Mouse (Mus musculus) liver, embryonic 14.5 days (tissue): ENCODE data around the gene Fyn. TPM values are rescaled to one million over a fixed set of nuclear protein-coding genes. Genes with fewer than 3 reads are reported as not detected.
A peak's percentile ranks its signal among the peaks of the same experiment; 100 is the strongest.

Source experiments
- ATAC-seq: fragments of 200-750 bp; cut with Nextera tagmentation; 2 replicates; pipeline ENCODE4 v1.8.0; 2017; ENCODE audit warnings: moderate number of reproducible peaks, mild to moderate bottlenecking, moderate library complexity; ENCODE audit not compliant: insufficient read depth
- DNase-seq, 3 experiments: peaks; one replicate each; pipeline ENCODE4 v3.0.0-alpha.2; 2012 to 2013; ENCODE audit warnings: low read depth in 3 of 3, low spot score in 3 of 3
- H3K27ac ChIP-seq: fragments of 300-500 bp; sonication (generic); 2 replicates; pipeline ENCODE4 v1.5.1; 2014; ENCODE audit warnings: moderate library complexity, mild to moderate bottlenecking, control low read depth, inconsistent platforms
- H3K27me3 ChIP-seq: fragments of 300-500 bp; sonication (generic); 2 replicates; pipeline ENCODE4 v1.6.1; 2014; ENCODE audit warnings: mild to moderate bottlenecking, low read length, moderate library complexity; ENCODE audit not compliant: control insufficient read depth, insufficient read depth
- H3K36me3 ChIP-seq: fragments of 300-500 bp; sonication (generic); replicated peaks from 2 replicates; pipeline ENCODE4 v1.6.1; 2014; ENCODE audit warnings: low read depth; ENCODE audit not compliant: control insufficient read depth, insufficient read depth
- H3K4me1 ChIP-seq, 2 experiments: fragments of 200-500 bp in 1 of 2; fragments of 300-500 bp in 1 of 2; sonication (generic) in 1 of 2; replicated peaks; 2 replicates each; pipeline ENCODE4 v1.6.1; 2012 to 2014; ENCODE audit warnings: antibody characterized with exemption in 1 of 2, inconsistent platforms in 1 of 2, low read length in 1 of 2; ENCODE audit not compliant: control insufficient read depth in 2 of 2, insufficient read depth in 2 of 2
- H3K4me2 ChIP-seq: fragments of 300-500 bp; sonication (generic); 2 replicates; pipeline ENCODE4 v1.6.1; 2014; ENCODE audit warnings: low read depth, mild to moderate bottlenecking, control low read depth, moderate library complexity
- H3K4me3 ChIP-seq, 2 experiments: fragments of 200-500 bp in 1 of 2; fragments of 300-500 bp in 1 of 2; sonication (generic) in 1 of 2; 2 replicates each; pipeline ENCODE4 v1.5.1; 2012 to 2014; ENCODE audit warnings: low read depth in 2 of 2, low read length in 2 of 2, mild to moderate bottlenecking in 2 of 2, control low read depth in 1 of 2, inconsistent platforms in 1 of 2, moderate library complexity in 1 of 2; ENCODE audit not compliant: insufficient read depth in 1 of 2
- H3K9ac ChIP-seq: fragments of 300-500 bp; sonication (generic); replicated peaks from 2 replicates; pipeline ENCODE4 v1.6.1; 2014; ENCODE audit warnings: mild to moderate bottlenecking, control low read depth, moderate library complexity
- H3K9me3 ChIP-seq: fragments of 300-500 bp; sonication (generic); 2 replicates; pipeline ENCODE4 v1.6.1; 2016; ENCODE audit warnings: low read length, mixed read lengths; ENCODE audit not compliant: control insufficient read depth
- CTCF ChIP-seq: IDR thresholded peaks from 2 replicates; pipeline ENCODE4 v1.5.1; 2016; ENCODE audit warnings: antibody characterized with exemption, low read depth, control low read depth
- EP300 ChIP-seq: IDR thresholded peaks from 2 replicates; pipeline ENCODE4 v1.6.1; 2016; ENCODE audit warnings: antibody characterized with exemption, low read depth
- WGBS: fragments of 180-500 bp; shearing (Covaris S2); extraction: QIAGEN DNeasy Blood & Tissue Kit; methylation state at CpG from one replicate; pipeline ENCODE4 v1.1.7; 2014; ENCODE audit not compliant: insufficient replicate concordance; 5-methylcytosine and 5-hydroxymethylcytosine counted together
- polyA plus RNA-seq, 2 experiments: library from polyadenylated mRNA; depleted of rRNA in 1 of 2; stranded (reverse) in 1 of 2; unstranded in 1 of 2; fragments of >200 nt; fragmentation: Nextera tagmentation in 1 of 2; extraction: Ambion mirVana in 1 of 2; gene quantifications; 2 replicates each; pipeline versions ENCODE4 v1.2.1 to v1.2.3; 2012 to 2014

Fyn gene
- polyA plus RNA-seq, 2 experiments: 8.2 to 9.8 TPM

GRCm38 (mm10) chr10:39430074-39430764 lies 61.6 kb downstream of the Fyn start:
- no peak overlapping the region for H3K4me2 ChIP-seq
- H3K9ac ChIP-seq: no peak overlapping the region
- no peak overlapping the region for H3K27ac ChIP-seq
- no peak for DNase-seq
- TF ChIP-seq EP300 (no peak), CTCF (no peak)
- H3K36me3 ChIP-seq: no peaks in the 10 kb centered on the region
- WGBS: 72% methylated on average over 14 of the region's 14 CpGs
- H3K4me1 ChIP-seq: peaks cover 0 to 5% of the 10 kb centered on the region in 2 experiments; a peak in 2 of 4 replicates
- no peak for ATAC-seq
- no peaks in the 10 kb centered on the region for H3K27me3 ChIP-seq
- no peaks in the 10 kb centered on the region for H3K9me3 ChIP-seq
- H3K4me3 ChIP-seq: no peak overlapping the region

- no peaks in the 10 kb centered on the region for H3K36me3 ChIP-seq
- no peaks in the 10 kb centered on the region for H3K9me3 ChIP-seq
- H3K4me3 ChIP-seq: no peak overlapping the region
- ATAC-seq: no peak
- no peak overlapping the region for H3K9ac ChIP-seq
- H3K4me2 ChIP-seq: no peak overlapping the region
- no peak overlapping the region for H3K27ac ChIP-seq
- WGBS: 58% methylated on average over 2 of the region's 2 CpGs
- H3K27me3 ChIP-seq: no peaks in the 10 kb centered on the region
- TF ChIP-seq EP300: no peak
- TF ChIP-seq CTCF: no peak
- DNase-seq: no peak
- peaks cover 0 to 5% of the 10 kb centered on the region in 2 experiments; a peak in 2 of 4 replicates for H3K4me1 ChIP-seq
These were observed 62.6 kb downstream of the Fyn start for GRCm38 (mm10) chr10:39431265-39431664.

- Histone ChIP-seq H3K36me3 (no peaks in the 10 kb centered on the region), H3K27ac (no peak overlapping the region), H3K9ac (no peak overlapping the region), H3K9me3 (no peaks in the 10 kb centered on the region), H3K4me2 (no peak overlapping the region), H3K4me3 (no peak overlapping the region), H3K27me3 (no peaks in the 10 kb centered on the region), H3K4me1 (peaks cover 0 to 5% of the 10 kb centered on the region in 2 experiments; a peak in 2 of 4 replicates)
- DNase-seq (peak in 1 of 3 experiments; percentile 19), ATAC-seq (peak; percentile 60; the same call in 1 of the 2 replicates)
- 63% methylated on average over 14 of the region's 14 CpGs for WGBS
- TF ChIP-seq EP300: no peak
- no peak for TF ChIP-seq CTCF
These were observed 64.3 kb downstream of the Fyn start for GRCm38 (mm10) chr10:39432648-39433568.

- Histone ChIP-seq H3K9ac (no peak overlapping the region), H3K27me3 (no peaks in the 10 kb centered on the region), H3K4me2 (no peak overlapping the region), H3K9me3 (no peaks in the 10 kb centered on the region), H3K4me3 (no peak overlapping the region), H3K36me3 (no peaks in the 10 kb centered on the region), H3K27ac (no peak overlapping the region), H3K4me1 (peaks cover 0 to 5% of the 10 kb centered on the region in 2 experiments; a peak in 2 of 4 replicates)
- no peak for ATAC-seq
- TF ChIP-seq CTCF (no peak), EP300 (no peak)
- DNase-seq: no peak
- WGBS: 72% methylated on average over 7 of the region's 7 CpGs
These were observed 65.2 kb downstream of the Fyn start for GRCm38 (mm10) chr10:39433893-39434292.
